Mouse (Mus musculus) heart, embryonic 10.5 days (tissue): ENCODE measurements around the gene Oprm1. TPM values are rescaled to one million over a fixed set of nuclear protein-coding genes. Genes with fewer than 3 reads are reported as not detected.

Source experiments
- DNase-seq: peaks from one replicate; pipeline ENCODE4 v3.0.0-alpha.2; 2017; ENCODE audit warnings: low spot score
- H3K27ac ChIP-seq: fragments of 300-500 bp; sonication (generic); 2 replicates; pipeline ENCODE4 v1.5.1; 2016; ENCODE audit warnings: mild to moderate bottlenecking
- H3K27me3 ChIP-seq: fragments of 300-500 bp; sonication (generic); 2 replicates; pipeline ENCODE4 v1.6.1; 2016; ENCODE audit warnings: mild to moderate bottlenecking; ENCODE audit not compliant: poor library complexity, insufficient read depth, severe bottlenecking
- H3K36me3 ChIP-seq: fragments of 300-500 bp; sonication (generic); 2 replicates; pipeline ENCODE4 v1.6.1; 2016; ENCODE audit warnings: mild to moderate bottlenecking, moderate library complexity
- H3K4me1 ChIP-seq: fragments of 300-500 bp; sonication (generic); 2 replicates; pipeline ENCODE4 v1.6.1; 2016; ENCODE audit warnings: mild to moderate bottlenecking
- H3K4me3 ChIP-seq: fragments of 300-500 bp; sonication (generic); 2 replicates; pipeline ENCODE4 v1.5.1; 2016; ENCODE audit warnings: mild to moderate bottlenecking, moderate library complexity
- H3K9me3 ChIP-seq: fragments of 300-500 bp; sonication (generic); 2 replicates; pipeline ENCODE4 v1.6.1; 2016; ENCODE audit warnings: mild to moderate bottlenecking, moderate library complexity
- WGBS: fragments of 180-500 bp; shearing (Covaris S2); methylation state at CpG from one replicate; pipeline ENCODE4 v1.1.7; 2016; 5-methylcytosine and 5-hydroxymethylcytosine counted together
- polyA plus RNA-seq: library from polyadenylated mRNA; unstranded; fragments of >200 nt; fragmentation: Nextera tagmentation; extraction: Ambion mirVana; gene quantifications from 2 replicates; pipeline ENCODE4 v1.2.1, GENCODE M21; 2016

Gene Oprm1
- polyA plus RNA-seq, 1 experiment from 2014 or later = not detected

DNA sequence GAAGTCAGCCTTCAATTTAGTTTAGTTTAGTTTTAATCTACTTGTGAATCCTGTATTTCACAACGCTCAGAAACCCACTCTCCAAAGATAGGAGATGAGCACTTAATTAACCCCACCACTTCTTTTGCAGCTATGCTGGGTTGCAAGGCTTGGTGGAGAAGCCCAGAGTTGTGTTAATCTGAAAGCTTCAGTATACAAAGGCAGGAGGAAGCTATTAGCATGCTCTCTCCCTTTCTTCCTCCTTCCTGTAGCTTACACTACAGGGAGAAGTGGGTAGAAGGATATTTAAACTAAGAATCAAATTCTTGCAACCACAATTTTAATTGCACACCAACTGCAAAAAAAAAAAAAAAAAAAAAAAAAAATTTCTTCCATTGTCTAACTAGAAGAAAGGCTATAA lies 157.7 kb downstream of the Oprm1 start:
- 59% methylated on average over 1 of the region's 1 CpGs for WGBS
- Histone ChIP-seq H3K27me3 (no peaks in the 10 kb centered on the region), H3K36me3 (no peaks in the 10 kb centered on the region), H3K27ac (no peak overlapping the region), H3K4me1 (no peaks in the 10 kb centered on the region), H3K9me3 (no peaks in the 10 kb centered on the region), H3K4me3 (no peak overlapping the region)
- DNase-seq = no peak

DNA sequence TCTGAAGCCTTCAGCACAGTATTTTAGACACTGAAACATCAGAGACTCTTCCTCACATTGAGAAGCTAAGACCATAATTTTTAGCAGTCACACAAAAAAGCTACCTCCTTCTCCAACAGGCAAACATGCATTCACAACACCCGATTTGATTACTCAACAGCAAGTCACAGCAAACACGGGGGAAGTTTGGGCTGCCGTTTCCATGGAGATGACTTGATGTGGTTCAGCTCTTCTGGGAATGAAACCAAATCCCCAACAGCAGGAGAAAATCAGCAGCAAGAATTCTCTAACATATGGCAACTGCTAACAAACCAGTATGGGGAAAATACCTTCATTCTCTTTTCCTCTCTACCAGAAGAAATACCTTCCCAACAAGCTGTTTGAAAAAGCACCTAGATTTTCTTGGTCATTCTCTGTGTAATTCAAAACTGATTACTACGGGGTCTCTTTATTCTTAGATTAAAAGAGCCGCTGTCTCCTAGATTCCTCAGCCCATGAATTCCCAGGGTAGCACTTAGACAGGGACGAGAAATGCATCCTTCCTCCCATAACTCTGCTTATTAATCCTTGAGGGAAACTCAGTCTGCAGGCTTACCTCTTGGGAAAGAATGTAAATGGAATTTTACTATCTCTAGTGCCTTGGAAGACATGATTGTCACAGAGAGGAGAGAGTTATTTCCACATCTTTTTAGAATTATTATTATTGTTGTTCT lies 158.4 kb downstream of the Oprm1 start:
- Histone ChIP-seq H3K27me3 (no peaks in the 10 kb centered on the region), H3K9me3 (no peaks in the 10 kb centered on the region), H3K36me3 (no peaks in the 10 kb centered on the region), H3K4me1 (no peaks in the 10 kb centered on the region), H3K27ac (no peak overlapping the region), H3K4me3 (no peak overlapping the region)
- no peak for DNase-seq
- WGBS = 41% methylated on average over 6 of the region's 6 CpGs

DNA sequence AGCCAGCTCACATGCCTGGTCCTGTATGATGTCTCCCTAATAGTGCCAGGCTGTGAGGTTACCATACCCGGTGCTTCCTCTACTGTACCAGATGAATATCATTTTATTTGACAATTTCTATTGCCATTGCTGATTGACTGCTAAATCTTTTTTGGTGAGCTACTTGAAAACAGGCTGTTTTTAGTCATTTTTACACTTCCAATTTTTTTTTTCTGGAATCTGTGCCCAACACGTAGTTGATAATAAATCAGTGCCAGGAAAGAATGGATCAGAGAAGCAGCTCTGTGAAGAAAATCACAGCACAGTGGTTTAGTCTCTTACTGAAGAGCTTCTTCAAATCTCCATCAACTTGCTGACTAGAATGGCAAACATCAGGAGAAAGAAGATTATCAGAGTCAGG lies 168.4 kb downstream of the Oprm1 start:
- no peak for DNase-seq
- no peaks in the 10 kb centered on the region for H3K4me1 ChIP-seq
- H3K9me3 ChIP-seq = no peaks in the 10 kb centered on the region
- H3K27me3 ChIP-seq = no peaks in the 10 kb centered on the region
- H3K36me3 ChIP-seq = no peaks in the 10 kb centered on the region
- H3K27ac ChIP-seq = no peak overlapping the region
- no peak overlapping the region for H3K4me3 ChIP-seq
- WGBS = 89% methylated on average over 2 of the region's 2 CpGs

DNA sequence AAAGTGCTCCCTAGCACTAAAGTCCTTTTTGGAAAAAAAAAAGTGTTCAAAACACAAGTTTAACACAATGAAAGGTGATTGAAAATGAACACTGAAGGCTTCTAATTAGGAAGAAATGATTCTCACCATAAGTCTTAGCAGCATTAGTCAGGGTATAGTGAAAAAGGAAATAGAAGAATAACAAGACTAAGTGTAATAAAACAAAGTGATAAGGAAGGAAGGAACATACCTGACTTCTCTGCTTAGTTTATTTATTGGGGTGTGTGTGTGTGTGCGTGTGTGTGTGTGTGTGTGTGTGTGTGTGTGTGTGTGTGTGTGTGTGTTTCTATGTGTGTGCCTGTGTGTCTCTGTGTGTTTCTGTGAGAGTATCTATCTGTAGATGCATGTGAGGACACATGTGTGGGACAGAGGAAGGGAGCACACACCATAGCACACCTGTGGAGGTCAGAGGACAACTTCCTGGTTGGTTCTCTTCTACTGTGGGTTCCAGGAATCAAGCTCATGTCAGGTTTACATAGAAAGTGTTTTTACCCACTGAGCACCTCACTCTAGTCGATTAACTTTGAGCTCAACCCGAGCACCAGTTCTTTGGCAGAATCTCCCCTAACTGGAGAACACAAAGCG lies 169.4 kb downstream of the Oprm1 start:
- Histone ChIP-seq H3K9me3 (no peaks in the 10 kb centered on the region), H3K27ac (no peak overlapping the region), H3K36me3 (no peaks in the 10 kb centered on the region), H3K27me3 (no peaks in the 10 kb centered on the region), H3K4me1 (no peaks in the 10 kb centered on the region), H3K4me3 (no peak overlapping the region)
- 82% methylated on average over 4 of the region's 4 CpGs for WGBS
- no peak for DNase-seq

DNA sequence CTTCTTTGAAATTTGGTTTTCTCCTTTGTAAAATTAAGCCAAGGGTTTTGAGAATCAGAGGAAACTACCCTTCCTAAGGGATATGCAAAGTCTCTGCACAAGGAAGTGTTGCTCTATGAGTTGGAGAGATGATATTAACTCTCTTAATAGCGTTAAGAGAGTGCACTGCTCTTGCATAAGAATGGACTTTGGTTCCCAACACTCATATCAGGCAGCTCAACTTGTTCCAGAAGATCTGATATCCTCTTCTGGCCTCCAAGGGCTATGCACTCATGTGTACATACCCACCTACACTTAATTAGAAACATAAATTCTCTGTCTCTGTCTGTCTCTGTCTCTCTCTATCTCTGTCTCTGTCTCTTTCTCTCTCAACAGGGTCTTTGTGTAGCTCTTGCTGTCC lies 170.6 kb downstream of the Oprm1 start:
- no peak for DNase-seq
- Histone ChIP-seq H3K27ac (no peak overlapping the region), H3K27me3 (no peaks in the 10 kb centered on the region), H3K9me3 (no peaks in the 10 kb centered on the region), H3K36me3 (no peaks in the 10 kb centered on the region), H3K4me1 (no peaks in the 10 kb centered on the region), H3K4me3 (no peak overlapping the region)
- WGBS = 41% methylated on average over 1 of the region's 1 CpGs

DNA sequence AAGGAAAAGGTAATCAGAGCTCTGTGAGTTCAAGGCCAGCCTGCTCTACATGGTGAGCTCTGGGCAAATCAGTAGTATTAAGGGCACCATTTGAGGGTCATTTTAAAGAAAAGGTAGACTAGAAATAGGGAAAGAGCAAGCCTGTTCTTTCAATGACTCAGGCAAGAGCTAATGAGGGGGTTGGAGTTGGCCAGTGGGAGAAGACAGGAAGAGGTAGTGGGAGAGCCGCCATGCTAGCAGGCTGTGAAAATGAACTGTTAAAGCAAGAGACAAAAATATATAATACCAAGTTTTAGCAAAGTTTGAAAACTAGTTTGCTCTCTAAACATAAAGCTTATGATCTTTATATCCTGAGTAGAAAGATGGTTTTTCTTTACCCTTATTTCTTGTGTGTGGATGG lies 172.1 kb downstream of the Oprm1 start:
- no peaks in the 10 kb centered on the region for H3K4me1 ChIP-seq
- WGBS = 74% methylated on average over 1 of the region's 1 CpGs
- no peaks in the 10 kb centered on the region for H3K27me3 ChIP-seq
- no peak for DNase-seq
- H3K36me3 ChIP-seq = no peaks in the 10 kb centered on the region
- H3K9me3 ChIP-seq = no peaks in the 10 kb centered on the region
- H3K4me3 ChIP-seq = no peak overlapping the region
- no peak overlapping the region for H3K27ac ChIP-seq

DNA sequence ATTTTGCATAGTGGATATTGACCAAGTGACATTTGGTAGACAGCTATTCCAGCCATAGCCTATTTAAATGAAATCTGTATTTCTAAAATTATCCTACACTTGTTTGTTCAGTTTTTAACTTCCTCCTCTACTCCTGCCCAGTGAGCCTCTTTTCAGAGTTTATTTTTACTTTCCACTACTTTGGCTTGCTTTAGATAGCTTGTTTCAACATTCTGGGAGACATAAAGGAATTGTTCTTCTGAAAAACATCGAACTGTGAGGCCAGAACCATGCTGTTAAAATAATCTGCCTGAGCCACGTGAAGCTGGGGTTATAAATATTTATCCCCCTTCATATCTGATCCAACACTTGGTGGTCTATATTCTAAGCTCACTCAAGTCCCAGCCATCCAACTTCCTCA lies 172.6 kb downstream of the Oprm1 start:
- Histone ChIP-seq H3K9me3 (no peaks in the 10 kb centered on the region), H3K4me1 (no peaks in the 10 kb centered on the region), H3K27me3 (no peaks in the 10 kb centered on the region), H3K4me3 (no peak overlapping the region), H3K36me3 (no peaks in the 10 kb centered on the region), H3K27ac (no peak overlapping the region)
- WGBS = 72% methylated on average over 2 of the region's 2 CpGs
- DNase-seq = no peak

DNA sequence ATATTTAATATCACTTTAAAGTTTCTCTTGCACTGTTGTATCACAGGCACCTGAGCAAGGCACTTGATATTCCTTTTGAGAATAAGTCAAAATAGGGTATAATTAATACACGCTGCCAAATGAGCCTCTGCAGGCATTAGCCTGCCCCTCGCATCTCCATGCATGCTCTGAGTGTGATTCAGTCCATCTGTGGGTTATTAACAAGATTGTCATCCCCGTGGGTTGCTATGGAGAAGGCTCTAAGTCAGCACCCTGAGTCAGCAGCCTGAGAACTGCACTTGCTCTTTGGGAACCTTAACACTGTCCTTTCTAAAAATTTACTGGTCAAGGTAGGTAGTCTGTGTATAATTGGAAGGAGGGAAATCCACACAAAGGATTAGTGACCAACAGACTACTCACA lies 176.5 kb downstream of the Oprm1 start:
- WGBS = 79% methylated on average over 3 of the region's 3 CpGs
- no peak overlapping the region for H3K27ac ChIP-seq

DNA sequence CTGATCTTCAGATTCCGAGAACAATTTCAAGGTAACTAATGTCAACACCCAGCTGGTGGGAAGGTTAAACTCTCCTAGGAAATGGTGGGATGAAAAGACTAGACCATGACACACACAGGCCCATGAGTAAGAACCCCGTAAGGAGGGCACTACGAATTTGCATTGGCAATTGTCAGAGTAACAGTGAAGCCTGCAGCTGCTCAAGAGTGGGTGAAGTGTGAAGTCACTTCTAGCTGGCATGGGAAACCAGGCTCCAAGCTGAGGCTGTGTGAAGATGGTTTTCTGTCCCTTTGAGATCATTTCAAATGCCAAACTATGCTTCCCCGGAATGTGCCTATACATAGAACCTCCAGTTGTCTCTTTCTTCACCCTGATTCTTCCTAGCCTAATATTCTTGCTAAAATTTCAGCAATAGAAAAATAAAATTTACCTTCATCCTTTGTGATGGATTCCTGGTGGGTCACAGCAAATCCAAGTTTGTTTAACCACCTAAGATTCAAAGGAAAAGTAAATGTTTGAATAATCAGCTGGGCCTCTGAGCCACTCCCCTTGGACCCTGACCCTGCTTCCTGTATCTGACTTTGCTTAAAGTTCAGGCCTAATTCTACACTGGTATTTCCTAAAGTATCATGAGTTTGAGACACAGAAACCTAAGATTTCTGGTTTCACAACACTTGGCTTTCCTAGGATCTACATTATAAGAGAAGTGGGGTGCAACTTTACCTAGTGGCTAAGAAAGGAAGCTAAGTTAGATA lies 178.5 kb downstream of the Oprm1 start:
- no peaks in the 10 kb centered on the region for H3K9me3 ChIP-seq
- H3K4me3 ChIP-seq = no peak overlapping the region
- DNase-seq = no peak
- no peaks in the 10 kb centered on the region for H3K4me1 ChIP-seq
- no peak overlapping the region for H3K27ac ChIP-seq
- 79% methylated on average over 4 of the region's 4 CpGs for WGBS
- H3K27me3 ChIP-seq = no peaks in the 10 kb centered on the region
- no peaks in the 10 kb centered on the region for H3K36me3 ChIP-seq

More for the DNA sequence above, 176.5 kb downstream of the Oprm1 start:
- DNase-seq = no peak
- H3K36me3 ChIP-seq = no peaks in the 10 kb centered on the region
- no peaks in the 10 kb centered on the region for H3K27me3 ChIP-seq
- no peaks in the 10 kb centered on the region for H3K9me3 ChIP-seq
- H3K4me3 ChIP-seq = no peak overlapping the region
- H3K4me1 ChIP-seq = no peaks in the 10 kb centered on the region

DNA sequence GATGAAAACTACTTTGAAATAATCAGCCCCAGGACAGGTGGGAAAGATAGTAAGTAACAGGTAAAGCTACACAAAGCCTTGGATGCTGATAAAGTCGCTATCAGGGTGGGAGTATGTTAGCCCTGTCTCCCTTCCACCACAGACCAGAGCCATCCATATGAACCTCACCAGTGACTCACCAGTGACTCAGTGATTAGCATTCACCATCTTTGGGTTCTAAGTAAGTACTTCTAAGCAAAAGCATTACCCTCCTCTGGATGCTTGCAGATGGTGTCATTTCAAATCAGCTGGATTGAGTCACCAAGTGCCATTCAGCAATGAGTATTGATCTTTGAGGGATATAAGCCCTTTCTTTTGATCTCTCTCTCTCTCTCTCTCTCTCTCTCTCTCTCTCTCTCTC lies 194.8 kb downstream of the Oprm1 start:
- H3K36me3 ChIP-seq = no peaks in the 10 kb centered on the region
- WGBS = 70% methylated on average over 1 of the region's 1 CpGs
- DNase-seq = no peak
- no peak overlapping the region for H3K27ac ChIP-seq
- no peak overlapping the region for H3K4me3 ChIP-seq
- H3K9me3 ChIP-seq = no peaks in the 10 kb centered on the region
- no peaks in the 10 kb centered on the region for H3K27me3 ChIP-seq
- no peaks in the 10 kb centered on the region for H3K4me1 ChIP-seq

DNA sequence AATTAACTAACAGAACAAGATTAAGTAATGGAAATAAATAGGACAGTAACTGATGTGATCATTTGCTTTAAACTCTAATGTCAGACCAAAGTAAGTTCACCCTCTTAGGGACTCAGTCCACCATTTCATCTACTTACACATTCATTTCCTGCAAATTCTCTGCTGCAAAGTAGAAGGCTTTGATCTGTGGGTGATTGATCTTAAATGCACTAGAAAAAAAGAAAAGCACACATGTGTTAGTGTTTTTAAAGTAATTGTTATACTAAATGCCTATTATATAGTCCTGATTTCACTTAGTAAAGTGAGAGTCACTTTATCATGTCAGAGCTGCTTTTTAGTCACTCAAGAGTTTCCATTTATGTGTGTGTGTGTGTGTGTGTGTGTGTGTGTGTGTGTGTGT lies 196.2 kb downstream of the Oprm1 start:
- no peaks in the 10 kb centered on the region for H3K36me3 ChIP-seq
- H3K27me3 ChIP-seq = no peaks in the 10 kb centered on the region
- no peaks in the 10 kb centered on the region for H3K9me3 ChIP-seq
- no peaks in the 10 kb centered on the region for H3K4me1 ChIP-seq
- H3K4me3 ChIP-seq = no peak overlapping the region
- no peak overlapping the region for H3K27ac ChIP-seq
- no peak for DNase-seq

DNA sequence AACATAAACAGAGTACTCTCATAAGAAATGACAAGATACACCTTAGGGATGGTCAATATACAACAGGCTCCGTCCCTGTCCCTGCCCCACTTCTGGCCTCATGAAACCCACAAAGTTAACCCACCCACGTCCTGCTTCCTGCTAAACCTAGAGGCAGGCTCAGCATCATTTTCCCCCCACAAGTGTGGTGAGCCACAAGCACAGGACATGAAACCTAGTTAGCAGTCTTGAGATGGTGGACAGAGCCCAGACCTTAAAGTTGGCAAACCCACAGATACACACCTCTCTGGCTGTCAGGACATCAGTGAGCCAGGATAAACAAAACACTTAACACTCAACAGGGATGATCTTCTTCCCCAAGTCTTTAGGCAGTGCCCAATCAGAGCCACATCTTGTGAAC lies 198.1 kb downstream of the Oprm1 start:
- no peaks in the 10 kb centered on the region for H3K4me1 ChIP-seq
- no peak overlapping the region for H3K27ac ChIP-seq
- no peaks in the 10 kb centered on the region for H3K36me3 ChIP-seq
- H3K27me3 ChIP-seq = no peaks in the 10 kb centered on the region
- 73% methylated on average over 2 of the region's 2 CpGs for WGBS
- H3K9me3 ChIP-seq = no peaks in the 10 kb centered on the region
- DNase-seq = no peak
- H3K4me3 ChIP-seq = no peak overlapping the region

DNA sequence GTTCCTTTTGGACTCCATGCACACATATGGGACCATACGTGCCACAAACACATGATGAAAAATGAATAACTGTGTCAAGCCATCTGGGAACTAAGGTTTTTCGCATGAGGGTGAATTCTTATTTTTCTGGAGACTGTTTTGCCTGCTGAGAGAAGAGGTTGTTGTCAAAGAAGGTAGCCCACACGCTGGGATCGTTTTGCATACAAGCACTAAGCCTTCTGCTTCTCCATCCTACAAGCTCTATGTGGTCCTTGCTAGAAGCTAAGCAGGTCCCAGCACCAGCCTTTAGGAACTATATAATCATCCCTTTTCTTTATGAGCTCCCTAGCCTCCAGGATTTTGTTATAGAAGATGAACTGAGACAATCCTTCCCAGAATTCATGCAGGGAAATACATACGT lies 200.5 kb downstream of the Oprm1 start:
- DNase-seq = no peak
- H3K4me1 ChIP-seq = no peaks in the 10 kb centered on the region
- H3K27me3 ChIP-seq = no peaks in the 10 kb centered on the region
- 63% methylated on average over 5 of the region's 5 CpGs for WGBS
- H3K4me3 ChIP-seq = no peak overlapping the region
- no peaks in the 10 kb centered on the region for H3K36me3 ChIP-seq
- no peaks in the 10 kb centered on the region for H3K9me3 ChIP-seq
- no peak overlapping the region for H3K27ac ChIP-seq
